Mouse (Mus musculus) left cerebral cortex, postnatal 10 days (tissue): ENCODE measurements around the gene Adamts4. TPM values are rescaled to one million over a fixed set of nuclear protein-coding genes. Genes with fewer than 3 reads are reported as not detected.
"Not testable (repeated sequence)": the region's sequence is repeated elsewhere in the genome, so short reads cannot be mapped to it uniquely, and the experiment has no call there.

Experiments used
- DNase-seq, 2 experiments: peaks; one replicate each; pipeline ENCODE4 v3.0.0; 2021 to 2022; ENCODE audit warnings: low spot score in 2 of 2, mixed read lengths in 1 of 2; ENCODE audit errors: extremely low spot score in 1 of 2
- intact Hi-C: fragments of 180-260 bp; cut with DNase I; formaldehyde crosslinking; loops from one replicate; pipeline ENCODE4 v1.15.1; 2025
- total RNA-seq, 2 experiments: library from RNA; stranded (reverse); gene quantifications; 2 replicates each; pipeline ENCODE4 v1.2.3; 2021

The Adamts4 gene
- total RNA-seq, 2 experiments from 2014 or later = 4.6 to 7.2 TPM

DNA sequence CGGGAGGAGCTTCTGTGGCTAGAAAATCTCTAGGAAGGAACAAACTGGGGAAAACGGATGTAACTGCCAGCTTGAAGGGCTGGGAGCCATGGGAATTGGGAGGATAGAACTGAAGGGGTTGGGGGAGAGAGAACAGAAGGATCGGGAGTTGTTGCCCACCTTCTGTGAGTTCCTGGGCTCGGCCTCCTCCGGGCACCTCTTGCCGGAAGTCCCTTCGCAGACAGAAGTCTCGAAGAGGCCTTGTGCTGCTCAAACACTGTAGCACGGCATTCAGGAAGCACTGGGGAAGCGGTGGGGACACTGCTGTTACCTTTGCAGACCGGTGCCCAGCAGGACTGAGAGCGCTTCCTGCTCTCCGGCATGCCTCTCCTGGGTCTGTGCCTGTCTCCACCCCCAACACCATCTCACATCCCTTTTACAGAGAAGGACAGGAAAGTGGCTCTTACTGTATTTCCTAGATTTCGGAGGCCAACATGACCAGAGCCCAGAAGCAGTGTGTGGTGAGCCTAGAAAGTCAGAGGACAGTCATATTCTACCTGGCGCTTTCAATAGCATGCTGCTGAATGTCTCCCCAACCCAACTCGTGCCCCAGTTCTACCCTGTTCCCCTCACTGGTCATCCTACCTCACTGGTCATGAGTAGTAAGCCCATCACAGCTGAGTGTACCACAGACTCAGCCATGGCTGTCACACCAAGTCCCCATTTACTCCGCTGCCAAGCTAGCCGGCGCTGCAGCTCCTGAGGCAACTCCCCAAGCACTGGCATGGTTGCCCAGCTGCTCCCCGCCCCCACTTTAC is 35.1 kb downstream of the Adamts4 start:
- intact Hi-C loops = no loop called here
- peak in 1 of 2 experiments; percentile 62 for DNase-seq

DNA sequence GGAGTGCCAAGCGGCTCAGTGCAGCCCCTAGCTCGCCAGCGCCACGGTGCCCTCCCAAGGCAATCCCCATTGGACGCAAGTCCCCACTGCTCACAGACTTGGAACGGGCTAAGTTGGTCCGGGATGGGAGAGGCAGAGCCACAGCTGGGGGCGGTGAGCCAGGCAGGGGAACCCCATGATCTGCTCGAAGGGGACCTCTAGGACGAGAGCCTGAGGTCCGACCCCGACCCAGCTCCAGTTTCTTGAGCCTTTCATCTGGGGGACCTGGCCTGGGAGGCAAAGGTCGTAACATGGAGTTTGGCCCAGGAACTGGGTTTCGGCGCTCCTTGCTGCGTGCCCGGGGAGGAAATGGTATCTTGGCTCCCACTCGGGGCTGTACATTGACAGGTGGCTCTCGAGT is 36.3 kb downstream of the Adamts4 start:
- no peak for DNase-seq
- intact Hi-C loops = no loop called here

DNA sequence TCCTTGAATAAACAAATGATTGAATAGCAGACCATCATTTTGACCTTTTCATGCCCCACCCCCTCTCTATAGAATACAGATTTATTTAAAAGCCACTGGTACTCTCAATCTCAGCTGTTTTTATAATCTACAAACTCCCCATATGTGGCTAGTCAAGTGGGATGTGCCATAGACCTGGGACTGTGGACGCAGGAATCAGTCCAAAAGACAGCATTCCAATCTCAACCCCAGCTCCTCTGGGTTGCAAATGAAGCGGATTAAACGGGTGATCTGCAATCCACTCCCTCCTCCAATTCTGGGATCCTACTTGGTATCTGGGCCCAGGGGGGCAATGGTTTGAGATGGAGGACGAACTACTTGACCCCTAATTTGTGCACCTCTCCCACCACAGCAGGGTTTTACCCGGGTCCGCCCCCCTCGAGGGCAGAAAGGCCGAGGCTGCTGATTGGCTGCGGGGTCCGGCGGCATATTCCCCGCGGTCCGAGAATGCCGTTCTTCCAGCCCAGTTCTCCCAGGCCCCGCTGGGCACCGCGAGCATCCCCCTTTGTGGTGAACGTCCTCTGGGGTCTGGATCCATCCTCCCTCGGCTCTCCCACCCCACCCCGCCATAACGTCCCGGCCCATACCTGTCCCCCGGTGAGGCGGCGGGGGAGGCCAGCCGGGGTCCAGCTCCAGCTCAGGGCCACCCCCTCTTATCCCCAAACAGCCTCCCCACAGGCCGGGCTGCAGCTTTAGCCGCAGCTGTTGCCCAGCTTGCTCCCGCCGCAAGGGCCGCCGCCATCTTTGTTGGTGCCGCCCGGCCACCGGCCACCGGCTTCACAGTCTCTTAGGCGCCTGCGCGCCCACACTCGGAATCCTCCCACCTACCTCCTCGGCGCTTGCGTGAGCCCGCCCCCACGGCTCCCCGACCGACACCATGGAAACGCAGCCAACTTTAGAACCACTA is 37.2 kb downstream of the Adamts4 start, which contains the start of gene Usp21:
Gene Usp21 (minus strand): TSS at position 856 of the 946 bp plus-strand sequence.
- peak; percentile 93 to 97 for DNase-seq
- intact Hi-C loops = no loop called here

DNA sequence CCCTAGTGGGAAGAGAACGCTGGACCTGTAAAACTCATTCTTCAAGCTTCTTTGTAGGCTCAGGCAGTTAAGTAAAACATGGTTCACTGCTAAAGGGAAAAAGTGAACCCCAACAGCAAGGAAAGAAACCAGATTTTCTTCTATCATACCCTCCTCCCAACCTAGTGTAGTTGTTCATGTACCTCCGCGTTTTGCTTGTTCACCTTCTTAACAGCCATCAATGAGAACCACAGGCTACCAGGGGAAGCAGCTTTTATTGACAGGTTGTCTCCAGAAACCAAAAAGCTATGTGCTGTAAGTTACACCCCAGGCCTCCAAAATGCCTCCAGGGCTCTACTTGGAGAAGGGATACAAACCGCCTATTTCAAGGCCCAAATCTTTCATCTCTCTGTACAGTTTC is 38.1 kb downstream of the Adamts4 start:
- intact Hi-C loops = no loop called here

GRCm38 (mm10) chr1:171293351-171293750 is 43.1 kb downstream of the Adamts4 start:
- DNase-seq = no peak
- intact Hi-C loops = no loop called here

More for the DNA sequence above, 38.1 kb downstream of the Adamts4 start:
- no peak for DNase-seq

DNA sequence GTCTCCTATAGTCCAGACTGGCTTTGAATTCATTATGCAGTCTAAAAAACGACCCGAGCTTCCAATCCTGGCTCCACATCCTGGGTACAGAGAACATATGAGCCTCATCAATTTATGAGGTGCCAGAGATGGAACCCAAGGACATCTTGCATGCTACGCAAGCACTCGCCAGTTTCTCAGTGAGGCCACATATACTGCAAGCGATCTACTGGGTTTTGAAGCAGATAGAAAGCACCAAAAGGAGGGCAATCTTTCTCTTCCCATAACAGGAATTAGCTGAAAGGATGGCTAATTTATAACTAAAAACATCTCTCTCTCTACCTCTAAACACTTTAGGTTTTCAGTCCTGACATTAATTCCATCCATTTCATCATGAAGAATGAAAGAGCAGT is 43.7 kb downstream of the Adamts4 start:
- DNase-seq = no peak
- intact Hi-C loops = loop anchor here (2.0 kb wide), 1 partner anchor 35 kb away; the partner anchor contains the start of gene Dedd

- peak; percentile 78 to 87 for DNase-seq
- intact Hi-C loops = loop anchor here (2.0 kb wide), 1 partner anchor 34 kb away; the partner anchor contains the start of gene Dedd
These were observed 44.3 kb downstream of the Adamts4 start, which contains the start of gene Ufc1 for GRCm38 (mm10) chr1:171294298-171295062. TSS of gene Ufc1 (minus strand) at chr1:171295024.

DNA sequence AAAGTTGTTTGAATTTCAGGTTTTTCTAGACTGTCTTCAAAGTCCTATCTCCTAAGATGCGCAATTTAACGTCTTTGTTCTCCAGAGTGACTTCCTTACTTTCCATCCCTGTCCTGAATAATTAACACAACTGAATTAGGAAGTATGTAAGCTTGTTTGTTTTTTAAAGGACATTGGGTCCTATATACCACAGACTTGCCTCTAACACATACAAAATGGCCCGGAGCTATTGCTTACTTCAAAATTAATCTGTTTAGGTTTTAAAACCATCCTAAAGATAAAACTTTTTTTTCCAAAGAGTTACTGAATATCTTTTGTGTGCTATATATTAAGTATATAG is 44.8 kb downstream of the Adamts4 start:
- intact Hi-C loops = loop anchor here (2.0 kb wide), 1 partner anchor 34 kb away; the partner anchor contains the start of gene Dedd
- DNase-seq = no peak

DNA sequence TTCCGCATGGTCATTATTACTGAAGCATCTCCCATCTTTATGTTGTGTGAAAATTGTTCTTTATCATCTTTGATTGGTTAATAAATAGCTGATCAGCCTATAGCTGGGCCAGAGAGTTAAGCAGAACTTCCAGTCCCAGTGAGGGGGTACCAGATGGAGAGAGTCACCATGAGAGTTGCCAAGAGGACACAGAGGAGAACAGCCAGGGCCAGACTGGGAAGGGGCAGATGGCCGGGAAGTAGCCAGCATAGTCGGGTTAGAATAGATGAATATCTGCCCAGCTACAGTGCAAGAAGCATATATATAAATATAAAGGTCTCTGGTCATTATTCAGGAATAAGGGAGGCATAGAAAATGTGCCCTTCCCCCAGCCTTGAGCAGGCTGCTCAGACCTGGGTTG is 48.0 kb downstream of the Adamts4 start:
- no peak for DNase-seq
- intact Hi-C loops = no loop called here

- intact Hi-C loops, DNase-seq: not testable (repeated sequence)
These were observed 55.9 kb downstream of the Adamts4 start for GRCm38 (mm10) chr1:171306157-171306556.

DNA sequence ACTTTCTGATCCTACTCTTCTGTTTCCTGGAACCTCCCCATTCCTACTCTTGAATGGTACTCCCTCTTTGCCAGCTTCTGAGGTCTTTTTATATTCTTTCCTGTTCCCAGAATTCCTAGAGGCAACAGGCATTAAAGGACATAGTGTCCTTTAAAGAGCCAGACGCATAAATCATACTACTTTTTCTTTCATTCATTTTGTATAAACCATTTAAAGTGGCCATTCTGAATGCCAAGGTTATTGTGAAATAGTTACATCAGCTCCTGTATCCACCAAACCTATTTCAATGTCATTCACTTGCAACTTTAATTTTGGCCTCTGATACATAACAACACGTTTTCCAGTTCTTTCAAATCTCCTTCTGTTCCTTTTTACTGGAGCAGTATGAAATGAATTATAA is 59.1 kb downstream of the Adamts4 start:
- DNase-seq = no peak
- intact Hi-C loops = no loop called here

Other genes starting within 250 kb of the Adamts4 start
- gene Fcgr4, start 231.5 kb upstream of the Adamts4 start, total RNA-seq = not detected
- 10 to 100 TPM; 12.5 to 14.2 TPM for gene Fcgr3, start 185.5 kb upstream of the Adamts4 start, total RNA-seq
- under 1 TPM; 0.34 to 0.69 TPM for gene Cfap126, start 136.5 kb upstream of the Adamts4 start, total RNA-seq
- gene Sdhc, start 99.8 kb upstream of the Adamts4 start, total RNA-seq = 100 to 1,000 TPM; 200 to 210 TPM
- not detected for gene Mpz, start 99.7 kb upstream of the Adamts4 start, total RNA-seq
- gene Pcp4l1, start 54.2 kb upstream of the Adamts4 start, total RNA-seq = 10 to 100 TPM; 28.0 to 42.2 TPM
- gene Nr1i3, start 36.5 kb upstream of the Adamts4 start, total RNA-seq = not detected
- gene Tomm40l, start 27.9 kb upstream of the Adamts4 start, total RNA-seq = 10 to 100 TPM; 71.4 to 71.6 TPM
- 1 to 10 TPM; 2.5 to 3.9 TPM for gene Apoa2, start 25.4 kb upstream of the Adamts4 start, total RNA-seq
- gene Fcer1g, start 16.1 kb upstream of the Adamts4 start, total RNA-seq = 10 to 100 TPM; 11.9 to 13.4 TPM
- gene Ndufs2, start 967 bp downstream of the Adamts4 start, total RNA-seq = 100 to 1,000 TPM; 243 to 255 TPM
- gene B4galt3, start 19.9 kb downstream of the Adamts4 start, total RNA-seq = 10 to 100 TPM; 59.7 to 64.1 TPM
- 10 to 100 TPM; 20.4 to 21.8 TPM for gene Ppox, start 30.8 kb downstream of the Adamts4 start, total RNA-seq
- 10 to 100 TPM; 51.5 to 53.4 TPM for gene Usp21, start 37.6 kb downstream of the Adamts4 start, total RNA-seq
- 100 to 1,000 TPM; 110 to 114 TPM for gene Ufc1, start 44.6 kb downstream of the Adamts4 start, total RNA-seq
- gene Dedd, start 78.7 kb downstream of the Adamts4 start, total RNA-seq = 10 to 100 TPM; 34.6 to 37.8 TPM
- 10 to 100 TPM; 38.5 to 41.0 TPM for gene Nit1, start 95.2 kb downstream of the Adamts4 start, total RNA-seq
- 100 to 1,000 TPM in 1 of 2 experiments, 10 to 100 TPM in 1; 93.9 to 107 TPM for gene Pfdn2, start 95.2 kb downstream of the Adamts4 start, total RNA-seq
- 1 to 10 TPM; 7.1 to 7.8 TPM for gene Klhdc9, start 110.4 kb downstream of the Adamts4 start, total RNA-seq
- 1 to 10 TPM; 1.4 TPM for gene Nectin4, start 119.7 kb downstream of the Adamts4 start, total RNA-seq
- gene Arhgap30, start 138.5 kb downstream of the Adamts4 start, total RNA-seq = 1 to 10 TPM; 2.0 to 2.1 TPM
- 100 to 1,000 TPM; 110 to 119 TPM for gene Usf1, start 160.9 kb downstream of the Adamts4 start, total RNA-seq
- gene Tstd1, start 168.5 kb downstream of the Adamts4 start, total RNA-seq = 1 to 10 TPM; 1.5 to 2.6 TPM
- gene F11r, start 187.1 kb downstream of the Adamts4 start, total RNA-seq = 1 to 10 TPM; 6.3 to 9.0 TPM